Mouse (Mus musculus) embryonic facial prominence, embryonic 11.5 days (tissue): Measurements from ENCODE around the gene Fam155a. TPM values are rescaled to one million over a fixed set of nuclear protein-coding genes. Genes with fewer than 3 reads are reported as not detected.

Source experiments
- ATAC-seq: fragments of 200-750 bp; cut with Nextera tagmentation; replicated peaks from 2 replicates; pipeline ENCODE4 v1.8.0; 2017; ENCODE audit warnings: low read depth; ENCODE audit not compliant: insufficient number of reproducible peaks, low FRiP score, low TSS enrichment
- DNase-seq: peaks from one replicate; pipeline ENCODE4 v3.0.0-alpha.2; 2015; ENCODE audit warnings: low spot score
- H3K27ac ChIP-seq: fragments of 300-500 bp; sonication (generic); replicated peaks from 2 replicates; pipeline ENCODE4 v1.5.1; 2014; ENCODE audit warnings: mild to moderate bottlenecking, low read depth, low read length, control low read depth
- H3K27me3 ChIP-seq: fragments of 300-500 bp; sonication (generic); 2 replicates; pipeline ENCODE4 v1.6.1; 2014; ENCODE audit warnings: mild to moderate bottlenecking, low read length, moderate library complexity, mixed read lengths; ENCODE audit not compliant: control insufficient read depth, insufficient read depth
- H3K36me3 ChIP-seq: fragments of 300-500 bp; sonication (generic); replicated peaks from 2 replicates; pipeline ENCODE4 v1.6.1; 2014; ENCODE audit warnings: low read depth, mild to moderate bottlenecking, low read length, moderate library complexity, mixed read lengths; ENCODE audit not compliant: control insufficient read depth, insufficient read depth
- H3K4me1 ChIP-seq: fragments of 300-500 bp; sonication (generic); 2 replicates; pipeline ENCODE4 v1.6.1; 2014; ENCODE audit warnings: low read length, mixed read lengths; ENCODE audit not compliant: control insufficient read depth, insufficient read depth
- H3K4me2 ChIP-seq: fragments of 300-500 bp; sonication (generic); 2 replicates; pipeline ENCODE4 v1.6.1; 2014; ENCODE audit warnings: low read depth, mild to moderate bottlenecking, control low read depth, low read length, moderate library complexity
- H3K4me3 ChIP-seq: fragments of 300-500 bp; sonication (generic); 2 replicates; pipeline ENCODE4 v1.5.1; 2014; ENCODE audit warnings: low read depth, low read length, control low read depth
- H3K9ac ChIP-seq: fragments of 300-500 bp; sonication (generic); replicated peaks from 2 replicates; pipeline ENCODE4 v1.6.1; 2014; ENCODE audit warnings: mild to moderate bottlenecking, control low read depth, low read length
- H3K9me3 ChIP-seq: fragments of 300-500 bp; sonication (generic); replicated peaks from 2 replicates; pipeline ENCODE4 v1.6.1; 2016; ENCODE audit warnings: mild to moderate bottlenecking, low read length, inconsistent platforms, mixed read lengths; ENCODE audit not compliant: control insufficient read depth
- WGBS: fragments of 180-500 bp; shearing (Covaris S2); extraction: QIAGEN DNeasy Blood & Tissue Kit; methylation state at CpG from one replicate; pipeline ENCODE4 v1.1.7; 2014; 5-methylcytosine and 5-hydroxymethylcytosine counted together
- polyA plus RNA-seq: library from polyadenylated mRNA; unstranded; fragments of >200 nt; fragmentation: Nextera tagmentation; extraction: Ambion mirVana; gene quantifications from 2 replicates; pipeline ENCODE4 v1.2.1, GENCODE M21; 2014

Gene Fam155a
- polyA plus RNA-seq, 1 experiment from 2014 or later: 0.83 TPM

- Histone ChIP-seq H3K27me3 (no peaks in the 10 kb centered on the region), H3K4me3 (no peak overlapping the region), H3K9ac (no peak overlapping the region), H3K4me2 (no peak overlapping the region), H3K9me3 (no peaks in the 10 kb centered on the region), H3K4me1 (no peaks in the 10 kb centered on the region), H3K27ac (no peak overlapping the region), H3K36me3 (no peaks in the 10 kb centered on the region)
- DNase-seq: no peak
- no peak for ATAC-seq
- WGBS: 85% methylated on average over 6 of the region's 6 CpGs
These were observed 116.1 kb downstream of the Fam155a start for GRCm38 (mm10) chr8:9654826-9655225.

GRCm38 (mm10) chr8:9653643-9654042 is 117.3 kb downstream of the Fam155a start:
- WGBS: 53% methylated on average over 1 of the region's 1 CpGs
- H3K4me1 ChIP-seq: no peaks in the 10 kb centered on the region
- H3K27me3 ChIP-seq: no peaks in the 10 kb centered on the region
- no peak overlapping the region for H3K27ac ChIP-seq
- H3K9ac ChIP-seq: no peak overlapping the region
- no peaks in the 10 kb centered on the region for H3K9me3 ChIP-seq
- H3K36me3 ChIP-seq: no peaks in the 10 kb centered on the region
- no peak overlapping the region for H3K4me2 ChIP-seq
- no peak overlapping the region for H3K4me3 ChIP-seq
- DNase-seq: no peak
- no peak for ATAC-seq

GRCm38 (mm10) chr8:9638162-9638561 is 132.8 kb downstream of the Fam155a start:
- Histone ChIP-seq H3K4me1 (no peaks in the 10 kb centered on the region), H3K36me3 (no peaks in the 10 kb centered on the region), H3K4me2 (no peak overlapping the region), H3K27ac (no peak overlapping the region), H3K9me3 (no peaks in the 10 kb centered on the region), H3K27me3 (no peaks in the 10 kb centered on the region), H3K9ac (no peak overlapping the region), H3K4me3 (no peak overlapping the region)
- no peak for DNase-seq
- 80% methylated on average over 2 of the region's 2 CpGs for WGBS
- ATAC-seq: no peak

- Histone ChIP-seq H3K4me1 (no peaks in the 10 kb centered on the region), H3K4me2 (no peak overlapping the region), H3K27ac (no peak overlapping the region), H3K9ac (no peak overlapping the region), H3K27me3 (no peaks in the 10 kb centered on the region), H3K9me3 (no peaks in the 10 kb centered on the region), H3K36me3 (no peaks in the 10 kb centered on the region), H3K4me3 (no peak overlapping the region)
- WGBS: 74% methylated on average over 5 of the region's 5 CpGs
- peak; percentile 65 for DNase-seq
- no peak for ATAC-seq
These were observed 135.7 kb downstream of the Fam155a start for GRCm38 (mm10) chr8:9635240-9635639.

- Histone ChIP-seq H3K27ac (no peak overlapping the region), H3K4me2 (no peak overlapping the region), H3K36me3 (no peaks in the 10 kb centered on the region), H3K27me3 (no peaks in the 10 kb centered on the region), H3K4me1 (no peaks in the 10 kb centered on the region), H3K9me3 (no peaks in the 10 kb centered on the region), H3K9ac (no peak overlapping the region), H3K4me3 (no peak overlapping the region)
- ATAC-seq: no peak
- WGBS: 78% methylated on average over 6 of the region's 6 CpGs
- DNase-seq: no peak
These were observed 163.8 kb downstream of the Fam155a start for GRCm38 (mm10) chr8:9607086-9607701.

- Histone ChIP-seq H3K4me3 (no peak overlapping the region), H3K27me3 (no peaks in the 10 kb centered on the region), H3K36me3 (no peaks in the 10 kb centered on the region), H3K4me2 (no peak overlapping the region), H3K4me1 (no peaks in the 10 kb centered on the region), H3K9me3 (no peaks in the 10 kb centered on the region), H3K9ac (no peak overlapping the region), H3K27ac (no peak overlapping the region)
- 74% methylated on average over 3 of the region's 3 CpGs for WGBS
- no peak for ATAC-seq
- DNase-seq: no peak
These were observed 175.0 kb downstream of the Fam155a start for GRCm38 (mm10) chr8:9596003-9596402.

- H3K36me3 ChIP-seq: no peaks in the 10 kb centered on the region
- WGBS: 78% methylated on average over 6 of the region's 6 CpGs
- H3K27ac ChIP-seq: no peak overlapping the region
- no peak overlapping the region for H3K4me3 ChIP-seq
- no peak for ATAC-seq
- H3K9me3 ChIP-seq: no peaks in the 10 kb centered on the region
- no peak overlapping the region for H3K9ac ChIP-seq
- H3K4me1 ChIP-seq: no peaks in the 10 kb centered on the region
- no peak for DNase-seq
- H3K27me3 ChIP-seq: no peaks in the 10 kb centered on the region
- no peak overlapping the region for H3K4me2 ChIP-seq
These were observed 189.1 kb downstream of the Fam155a start for GRCm38 (mm10) chr8:9581836-9582235.

- ATAC-seq (no peak), DNase-seq (peak; percentile 71)
- Histone ChIP-seq H3K36me3 (no peaks in the 10 kb centered on the region), H3K4me3 (no peak overlapping the region), H3K4me2 (no peak overlapping the region), H3K9me3 (no peaks in the 10 kb centered on the region), H3K4me1 (no peaks in the 10 kb centered on the region), H3K27me3 (no peaks in the 10 kb centered on the region), H3K9ac (no peak overlapping the region), H3K27ac (no peak overlapping the region)
- 25% methylated on average over 3 of the region's 3 CpGs for WGBS
These were observed 190.8 kb downstream of the Fam155a start for GRCm38 (mm10) chr8:9580192-9580591.
